Mouse (Mus musculus) left cerebral cortex, adult 8-10 months (tissue): Measurements from ENCODE around the gene Btrc. TPM values are rescaled to one million over a fixed set of nuclear protein-coding genes. Genes with fewer than 3 reads are reported as not detected.

ENCODE experiments used
- DNase-seq, 2 experiments: peaks; one replicate each; pipeline ENCODE4 v3.0.0; 2022; ENCODE audit warnings: low spot score in 2 of 2
- total RNA-seq, 4 experiments: library from RNA; stranded (reverse); gene quantifications; 2 replicates each; pipeline ENCODE4 v1.2.4; 2022

The Btrc gene
- total RNA-seq, 4 experiments from 2014 or later: 95.8 to 104 (median 97.6) TPM

- peak in 1 of 2 experiments; percentile 60 for DNase-seq
Measured at GRCm38 (mm10) chr19:45472691-45473520, 109.4 kb downstream of the Btrc start.

GRCm38 (mm10) chr19:45474686-45475085 is 111.2 kb downstream of the Btrc start:
- DNase-seq: no peak

GRCm38 (mm10) chr19:45475928-45476553 is 112.5 kb downstream of the Btrc start:
- no peak for DNase-seq

DNA sequence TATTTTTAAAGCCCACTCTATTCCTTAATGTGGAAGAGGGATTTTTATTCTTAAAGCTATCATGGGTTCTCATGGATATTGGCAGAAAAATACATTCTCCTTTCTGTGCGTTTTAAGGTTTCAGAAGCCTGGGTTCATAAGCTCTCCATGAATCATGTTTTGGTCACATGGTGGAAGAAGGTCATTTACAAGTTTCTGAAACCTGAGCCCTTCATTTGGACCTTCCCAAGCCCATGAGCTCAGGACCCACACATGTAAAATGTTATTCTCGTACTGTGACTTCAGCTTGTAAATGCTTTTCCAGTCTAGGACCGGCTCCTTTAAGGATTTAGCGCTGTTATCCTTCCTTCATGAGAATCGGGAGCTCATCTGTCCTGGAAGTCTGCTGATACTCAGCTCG is 116.0 kb downstream of the Btrc start:
- no peak for DNase-seq

GRCm38 (mm10) chr19:45480490-45480889 is 117.0 kb downstream of the Btrc start:
- DNase-seq: no peak

DNA sequence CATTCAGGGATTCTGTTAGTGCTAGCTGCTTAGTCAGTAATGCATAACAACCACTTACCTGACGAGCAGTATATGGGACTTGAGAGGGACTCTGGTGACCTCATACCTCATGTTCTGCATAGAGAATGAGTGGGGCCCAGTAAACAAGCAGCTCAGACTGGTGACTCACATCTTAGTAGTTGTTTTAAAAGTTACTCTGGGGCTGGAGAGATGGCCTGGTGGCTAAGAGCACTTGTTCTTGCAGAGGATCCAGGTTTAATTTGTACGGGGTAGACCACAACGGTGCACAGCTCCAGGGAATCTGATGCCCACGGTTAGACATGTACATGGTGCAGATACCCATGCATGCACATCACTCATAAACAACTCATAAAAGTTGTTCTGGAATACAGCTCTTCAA is 117.4 kb downstream of the Btrc start:
- no peak for DNase-seq

DNA sequence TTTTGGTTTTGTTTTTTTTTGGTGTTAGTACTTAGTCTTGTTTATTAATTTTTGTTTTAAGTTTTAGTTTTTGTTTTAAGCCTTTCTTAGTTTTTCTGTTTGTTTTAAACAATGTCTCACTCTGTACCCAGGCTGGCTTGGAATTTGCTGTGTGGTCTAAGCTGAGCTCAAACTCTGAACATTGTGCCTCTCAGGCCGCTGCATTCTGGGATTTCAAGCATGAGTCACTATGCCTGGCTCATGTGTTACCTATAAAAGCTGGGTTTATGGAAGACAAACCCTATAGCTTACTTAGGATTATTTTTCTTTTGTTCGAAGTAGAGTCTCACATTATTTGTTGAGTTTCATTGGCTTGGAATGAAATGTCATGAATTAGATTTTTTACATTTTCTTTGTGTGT is 119.9 kb downstream of the Btrc start:
- DNase-seq: no peak

- DNase-seq: no peak
Measured at GRCm38 (mm10) chr19:45486206-45486991, 122.9 kb downstream of the Btrc start.

GRCm38 (mm10) chr19:45486992-45487387 is 123.5 kb downstream of the Btrc start:
- DNase-seq: no peak

GRCm38 (mm10) chr19:45489961-45490360 is 126.4 kb downstream of the Btrc start:
- no peak for DNase-seq

DNA sequence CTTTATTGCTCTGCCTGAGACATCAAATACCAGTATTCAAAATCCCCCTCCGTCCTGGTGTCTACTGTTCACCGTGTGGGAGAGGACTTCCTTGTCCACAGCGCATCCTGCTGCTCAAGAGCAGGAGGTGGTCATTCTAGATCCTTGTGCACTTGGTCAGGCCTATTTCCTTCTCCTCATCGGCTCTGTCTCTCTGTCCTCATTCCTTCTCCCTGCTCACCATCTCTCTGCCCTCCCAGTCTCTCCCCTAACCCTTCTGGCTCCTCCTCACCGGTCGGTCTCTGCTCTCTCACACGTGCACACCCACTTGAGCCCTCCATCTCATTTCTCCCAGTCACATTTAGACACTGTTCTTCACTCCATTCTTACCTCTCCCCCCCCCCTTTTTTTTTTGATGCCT is 127.7 kb downstream of the Btrc start:
- DNase-seq: no peak

GRCm38 (mm10) chr19:45494121-45494775 is 130.7 kb downstream of the Btrc start:
- DNase-seq: no peak

- DNase-seq: no peak
Measured at GRCm38 (mm10) chr19:45505446-45505845, 141.9 kb downstream of the Btrc start.

GRCm38 (mm10) chr19:45507531-45507930 is 144.0 kb downstream of the Btrc start:
- DNase-seq: no peak

DNA sequence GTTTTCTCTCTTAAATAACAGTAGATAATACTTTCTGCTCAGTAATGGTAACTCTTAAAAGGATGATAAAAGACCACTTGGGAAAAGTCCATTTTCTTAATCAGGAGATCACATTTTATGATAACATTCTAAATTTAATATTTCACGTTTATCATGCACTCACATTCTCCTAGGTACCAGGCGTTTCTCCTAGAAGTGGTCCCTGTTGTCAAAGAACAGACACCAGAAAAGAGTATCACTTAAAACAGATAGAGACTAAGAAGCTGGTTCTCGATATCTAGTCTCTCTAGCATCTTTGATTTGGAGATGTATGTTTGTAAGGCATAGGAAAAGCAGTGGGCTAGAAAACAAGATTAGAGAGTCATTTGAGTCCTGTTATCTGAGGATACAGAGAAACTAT is 147.1 kb downstream of the Btrc start:
- DNase-seq: no peak

DNA sequence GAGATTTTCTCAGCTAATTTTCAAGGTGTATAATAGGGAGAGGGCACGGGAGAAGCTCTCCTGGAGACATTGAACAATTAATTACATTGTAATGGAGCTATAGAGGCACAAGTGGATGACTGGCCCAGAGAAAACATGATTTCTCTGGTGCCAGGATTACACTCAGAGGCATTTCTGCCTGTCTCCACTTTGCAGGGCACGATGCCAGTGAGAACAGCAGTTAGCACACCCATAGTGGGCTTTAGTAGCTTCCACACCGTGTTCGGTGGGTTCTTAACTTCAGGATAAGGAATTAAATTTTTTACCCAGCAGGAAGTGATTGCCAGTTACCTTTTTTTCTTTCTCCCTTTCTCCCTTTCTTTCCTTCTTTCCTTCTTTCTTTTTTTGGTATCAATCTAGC is 147.9 kb downstream of the Btrc start:
- DNase-seq: no peak

DNA sequence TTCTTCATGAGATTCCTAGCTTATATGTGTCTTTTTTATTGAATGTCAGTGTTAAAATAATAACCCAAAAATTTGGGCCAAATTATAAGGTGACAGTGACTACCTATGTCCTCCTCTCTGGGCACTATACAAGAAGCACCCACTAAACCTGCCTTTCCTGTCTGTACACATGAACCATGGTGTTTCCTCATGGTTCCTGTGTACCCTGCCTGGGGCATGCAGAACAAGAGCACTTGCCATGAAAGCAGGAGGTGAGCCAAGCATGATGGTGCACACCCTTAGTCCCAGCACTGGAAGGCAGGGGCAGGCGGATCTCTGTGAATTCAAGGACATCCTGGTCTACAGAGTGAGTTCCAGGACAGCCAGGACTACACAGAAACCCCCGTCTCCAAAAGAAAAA is 151.8 kb downstream of the Btrc start:
- no peak for DNase-seq

DNA sequence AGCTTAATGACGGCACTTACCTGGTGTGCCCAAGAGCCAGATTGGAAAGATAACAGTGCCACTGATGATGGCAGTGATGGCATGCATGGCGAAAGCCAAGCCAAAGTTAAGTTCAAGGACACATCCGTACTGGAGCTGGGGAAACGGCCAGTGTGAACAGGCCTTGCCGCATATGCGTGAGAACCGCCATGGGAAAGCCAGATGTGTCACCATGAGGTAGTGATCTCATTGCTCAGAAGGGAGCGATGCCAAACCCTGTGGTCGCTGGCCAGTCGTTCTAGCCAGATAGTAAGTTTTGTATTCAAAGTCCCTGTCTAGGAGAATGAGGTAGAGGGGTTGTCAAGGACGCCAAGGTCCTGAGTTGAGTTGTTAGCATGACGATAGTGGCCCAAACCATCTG is 152.7 kb downstream of the Btrc start:
- DNase-seq: no peak

DNA sequence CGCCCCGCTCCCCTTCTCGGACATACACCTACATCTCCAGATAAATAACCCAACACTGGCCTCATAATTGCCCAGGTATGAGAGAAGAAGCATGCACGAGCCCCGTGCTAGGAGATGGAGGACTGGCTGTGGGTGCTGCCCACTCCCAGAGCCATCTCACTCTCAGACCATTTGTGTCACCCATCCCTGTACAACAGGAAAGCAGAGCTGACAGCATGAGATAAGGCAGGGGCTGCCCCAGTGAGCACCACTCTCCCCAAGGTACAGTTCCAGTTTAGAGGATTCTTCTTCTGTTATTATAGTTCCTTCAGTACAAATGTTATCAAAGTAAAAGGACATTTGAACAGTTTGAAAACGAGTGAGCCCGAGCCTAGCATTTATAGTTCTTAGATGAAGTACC is 163.8 kb downstream of the Btrc start:
- DNase-seq: no peak

GRCm38 (mm10) chr19:45527931-45528534 is 164.5 kb downstream of the Btrc start:
- DNase-seq: no peak

DNA sequence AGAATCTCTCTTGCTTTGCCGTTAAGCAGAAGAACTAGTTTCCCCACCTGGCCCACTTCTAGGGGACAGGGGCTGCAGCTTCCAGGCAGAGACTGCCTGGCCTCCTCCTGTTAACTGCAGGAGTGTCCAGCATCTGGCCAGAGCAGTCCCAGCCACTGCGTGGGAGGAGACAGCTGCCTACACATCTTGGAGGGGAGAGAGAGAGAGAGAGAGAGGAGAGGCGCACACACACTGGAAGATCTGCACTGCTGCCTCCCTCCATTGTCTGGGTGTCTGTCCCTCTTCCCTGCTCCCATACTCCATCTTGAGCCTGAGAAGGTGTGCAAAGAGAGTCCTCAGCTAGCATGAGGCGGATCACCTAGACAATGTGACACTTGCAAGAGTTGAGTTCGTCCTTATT is 165.8 kb downstream of the Btrc start:
- DNase-seq: no peak
